Mouse (Mus musculus): ENCODE results near the gene Trim9. TPM values are rescaled to one million over a fixed set of nuclear protein-coding genes. Genes with fewer than 3 reads are reported as not detected.

Gene Trim9
- total RNA-seq, 1 experiment from 2014 or later: 0.35 TPM

- ATAC-seq (ENCODE audit: extremely low read depth, insufficient number of reproducible peaks, low FRiP score, poor library complexity, severe bottlenecking): peak; percentile 86
Measured at GRCm38 (mm10) chr12:70227121-70227932, 120.1 kb downstream of the Trim9 start.

GRCm38 (mm10) chr12:70226655-70227054 lies 120.8 kb downstream of the Trim9 start:
- peak; percentile 23; the same call in 1 of the 2 replicates for ATAC-seq (ENCODE audit: extremely low read depth, insufficient number of reproducible peaks, low FRiP score, poor library complexity, severe bottlenecking)

GRCm38 (mm10) chr12:70223331-70223730 lies 124.1 kb downstream of the Trim9 start:
- no peak for ATAC-seq (ENCODE audit: extremely low read depth, insufficient number of reproducible peaks, low FRiP score, poor library complexity, severe bottlenecking)

GRCm38 (mm10) chr12:70221425-70221824 lies 126.0 kb downstream of the Trim9 start:
- ATAC-seq (ENCODE audit: extremely low read depth, insufficient number of reproducible peaks, low FRiP score, poor library complexity, severe bottlenecking): peak; percentile 60

- ATAC-seq (ENCODE audit: extremely low read depth, insufficient number of reproducible peaks, low FRiP score, poor library complexity, severe bottlenecking): peak; percentile 77
Measured at GRCm38 (mm10) chr12:70218795-70219540, 128.4 kb downstream of the Trim9 start.

GRCm38 (mm10) chr12:70216229-70216800 lies 131.1 kb downstream of the Trim9 start:
- ATAC-seq (ENCODE audit: extremely low read depth, insufficient number of reproducible peaks, low FRiP score, poor library complexity, severe bottlenecking): no peak

GRCm38 (mm10) chr12:70214281-70214680 lies 133.1 kb downstream of the Trim9 start:
- no peak for ATAC-seq (ENCODE audit: extremely low read depth, insufficient number of reproducible peaks, low FRiP score, poor library complexity, severe bottlenecking)

- no peak for ATAC-seq (ENCODE audit: extremely low read depth, insufficient number of reproducible peaks, low FRiP score, poor library complexity, severe bottlenecking)
Measured at GRCm38 (mm10) chr12:70213601-70214000, 133.8 kb downstream of the Trim9 start.

DNA sequence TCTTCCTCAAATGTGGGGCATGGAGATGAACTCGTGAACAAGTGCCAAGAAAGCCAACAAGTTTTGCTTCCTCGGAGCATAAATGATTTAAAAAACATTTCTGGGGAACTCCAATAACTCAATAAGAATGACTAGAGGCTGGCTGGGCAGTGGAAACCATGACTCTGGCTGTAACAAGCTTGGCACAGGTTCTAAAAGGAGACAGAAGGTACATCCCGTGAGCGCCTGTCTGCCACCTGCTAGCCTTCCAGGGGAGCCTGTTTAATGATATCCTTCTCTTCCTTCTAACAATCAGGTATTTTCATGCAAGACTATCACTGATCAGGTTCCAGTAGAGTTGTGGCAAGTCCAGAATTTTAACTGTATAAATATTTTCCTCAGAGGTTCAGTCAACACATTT lies 134.9 kb downstream of the Trim9 start:
- ATAC-seq (ENCODE audit: extremely low read depth, insufficient number of reproducible peaks, low FRiP score, poor library complexity, severe bottlenecking): no peak

DNA sequence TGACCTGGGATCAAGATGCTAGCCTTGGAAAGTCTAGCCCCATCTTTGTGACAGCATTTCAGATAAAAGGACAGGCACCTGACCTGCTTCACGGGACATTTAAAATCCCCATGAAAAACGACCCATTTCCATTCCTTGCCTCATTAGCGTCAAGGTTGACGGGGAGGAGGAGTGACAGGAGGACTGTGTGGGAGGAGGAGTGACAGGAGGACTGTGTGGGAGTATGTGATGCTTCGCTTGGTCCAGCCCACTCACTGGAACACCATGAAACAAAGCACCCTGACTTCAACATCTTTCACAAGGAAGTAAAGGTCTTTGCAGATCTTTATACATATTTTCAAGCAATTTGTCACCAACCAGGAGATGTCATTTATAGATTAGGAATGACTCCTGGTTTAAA lies 139.2 kb downstream of the Trim9 start:
- no peak for ATAC-seq (ENCODE audit: extremely low read depth, insufficient number of reproducible peaks, low FRiP score, poor library complexity, severe bottlenecking)

DNA sequence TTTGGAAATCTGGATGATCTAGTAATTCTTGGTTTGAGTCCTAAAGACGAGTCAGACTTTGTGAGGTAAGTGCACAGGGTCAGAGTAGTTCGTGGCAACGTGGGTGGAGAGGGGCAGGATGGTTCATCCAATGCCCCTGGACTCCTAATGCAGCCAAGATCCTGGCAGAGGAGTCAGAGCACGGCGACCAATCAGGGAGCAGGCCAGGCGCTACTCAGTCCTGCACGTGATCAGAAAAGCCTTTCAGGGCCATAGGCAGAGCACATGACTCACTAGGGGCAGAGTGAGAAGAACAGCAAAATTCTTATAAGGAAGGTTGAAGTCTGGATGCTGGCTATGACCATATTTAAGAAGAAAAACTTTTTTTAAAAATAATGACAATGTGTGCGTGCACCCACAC lies 143.0 kb downstream of the Trim9 start:
- no peak for ATAC-seq (ENCODE audit: extremely low read depth, insufficient number of reproducible peaks, low FRiP score, poor library complexity, severe bottlenecking)

- no peak for ATAC-seq (ENCODE audit: extremely low read depth, insufficient number of reproducible peaks, low FRiP score, poor library complexity, severe bottlenecking)
Measured at GRCm38 (mm10) chr12:70201926-70202529, 145.4 kb downstream of the Trim9 start.

DNA sequence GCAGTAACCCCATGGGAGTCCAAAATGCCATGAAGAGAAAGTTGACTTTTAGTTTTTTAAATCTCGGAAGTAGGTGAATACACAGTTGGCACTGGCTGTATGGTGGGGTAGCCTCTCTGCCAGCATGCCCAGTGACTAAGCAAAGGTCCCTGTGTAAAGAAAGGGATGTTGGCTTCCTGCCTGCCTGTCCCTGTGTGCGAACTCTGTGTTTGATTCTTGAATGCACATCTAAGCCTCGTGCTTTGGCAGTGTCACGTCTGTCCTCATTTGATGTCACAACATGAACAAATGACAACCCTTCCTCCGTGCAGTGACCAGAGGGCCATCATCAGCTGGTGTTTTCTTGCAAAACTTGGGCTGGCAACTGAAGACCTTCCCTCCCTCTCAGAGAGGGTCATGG lies 151.1 kb downstream of the Trim9 start:
- ATAC-seq (ENCODE audit: extremely low read depth, insufficient number of reproducible peaks, low FRiP score, poor library complexity, severe bottlenecking): no peak

DNA sequence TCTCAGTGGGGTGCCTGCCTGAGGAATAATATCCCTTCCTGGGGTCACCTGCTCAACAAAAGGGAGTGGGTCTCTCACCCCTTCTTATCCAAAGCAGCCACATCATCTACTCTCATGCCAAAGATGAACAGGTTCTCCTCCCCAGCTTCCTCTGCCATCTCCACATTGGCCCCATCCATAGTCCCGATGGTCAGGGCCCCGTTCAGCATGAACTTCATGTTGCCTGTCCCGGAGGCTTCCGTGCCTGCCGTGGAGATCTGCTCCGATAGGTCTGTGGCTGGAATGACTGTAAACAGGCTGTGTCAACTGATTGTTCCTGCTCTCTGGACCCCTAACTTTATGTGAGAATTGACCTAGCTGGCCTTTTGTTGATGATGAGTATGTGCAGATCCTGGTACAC lies 152.0 kb downstream of the Trim9 start:
- ATAC-seq (ENCODE audit: extremely low read depth, insufficient number of reproducible peaks, low FRiP score, poor library complexity, severe bottlenecking): no peak

Other genes with a start within 250 kb of the Trim9 start
- gene Nin, start 233.9 kb downstream of the Trim9 start, total RNA-seq (2017): 92.8 and 95.4 TPM in 2 replicates
- 0.70 TPM in 1 of 2 replicates, not detected in the other for gene Abhd12b, start 193.5 kb downstream of the Trim9 start, total RNA-seq (2017)
- 645 and 700 TPM in 2 replicates for gene Pygl, start 116.1 kb downstream of the Trim9 start, total RNA-seq (2017)
- gene Tmx1, start 105.5 kb upstream of the Trim9 start, total RNA-seq (2017): 80.0 and 80.8 TPM in 2 replicates